In the genomic region with DNA sequence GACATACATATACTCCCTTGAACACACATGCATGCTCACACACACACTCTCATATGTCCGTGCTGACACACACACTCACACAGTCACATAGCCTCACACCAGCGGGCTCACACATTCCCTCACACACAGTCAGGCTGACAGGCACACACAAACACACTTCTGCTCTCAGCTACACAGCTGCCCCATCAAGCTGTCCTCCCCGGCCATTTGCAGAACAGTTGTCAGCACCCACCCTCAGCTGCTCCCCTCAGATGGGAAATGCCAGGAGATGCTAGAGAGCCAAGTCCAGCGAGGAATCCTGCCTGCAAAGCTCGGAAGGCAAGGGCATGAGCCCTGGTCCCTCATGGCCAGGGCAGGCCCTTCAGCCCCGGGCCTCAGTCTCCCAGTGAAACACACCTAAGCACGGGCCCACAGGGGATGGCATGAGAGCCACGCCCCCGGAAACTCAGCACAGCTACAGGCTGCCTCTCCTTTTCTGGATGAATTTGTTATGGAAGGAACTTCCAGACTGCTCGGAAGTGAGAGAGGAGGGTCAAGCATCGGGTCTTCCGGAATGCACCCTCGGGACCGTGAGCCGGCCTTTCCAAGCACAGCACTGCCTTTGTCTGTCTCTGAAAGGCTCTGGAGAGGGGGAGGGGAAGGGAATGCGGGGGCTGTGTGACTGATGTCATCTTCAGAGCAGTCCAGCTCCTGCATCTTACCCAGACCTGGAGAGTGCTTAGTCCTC, we compare ENCODE assay signal across 8 mouse cellular contexts.
DNase-seq lines count a peak whose midpoint lies in the region; ATAC-seq and TF ChIP-seq lines count a peak whose summit lies in the region.

No protein-coding gene starts in this region.

- ATAC-seq in liver, embryonic 14.5 days (ENCODE audit: insufficient read depth) = 0 out of 2 replicates have a peak, but pooled peaks have one; percentile 28
- no peak for ATAC-seq in liver, embryonic 11.5 days (replicated peaks; ENCODE audit: low FRiP score)
- peak; percentile 82 for ATAC-seq in hindbrain, embryonic 11.5 days (ENCODE audit: low FRiP score)
- peak; percentile 70; the same call in 1 of the 2 replicates for ATAC-seq in midbrain, embryonic 16.5 days

- no peak for TF ChIP-seq EP300 in liver, embryonic 14.5 days (IDR thresholded peaks at IDR 0.05; ENCODE audit: low read depth)

- WGBS in liver, embryonic 14.5 days (ENCODE audit: insufficient replicate concordance) = 48% methylated on average over 16 of the region's 16 CpGs
- WGBS in liver, embryonic 11.5 days = 56% methylated on average over 16 of the region's 16 CpGs
- 21% methylated on average over 16 of the region's 16 CpGs for WGBS in hindbrain, embryonic 11.5 days
- 26% methylated on average over 16 of the region's 16 CpGs for WGBS in midbrain, embryonic 16.5 days

- H3K4me3 ChIP-seq in liver, embryonic 14.5 days (ENCODE audit: insufficient read depth in 1 of 2, low read depth in 2 of 2, low read length in 2 of 2) = no peak overlapping the region
- no peak overlapping the region for H3K4me3 ChIP-seq in liver, embryonic 11.5 days (ENCODE audit: low read depth, low read length)
- H3K4me3 ChIP-seq in hindbrain, embryonic 11.5 days (ENCODE audit: low read depth, low read length) = no peak overlapping the region
- no peak overlapping the region for H3K4me3 ChIP-seq in layer of hippocampus, adult 2 months
- H3K4me3 ChIP-seq in midbrain, embryonic 16.5 days (ENCODE audit: low read depth, low read length) = no peak overlapping the region

- H3K36me3 ChIP-seq in liver, embryonic 14.5 days (replicated peaks; ENCODE audit: control insufficient read depth, insufficient read depth, low read depth) = no peaks in the 10 kb centered on the region
- H3K36me3 ChIP-seq in liver, embryonic 11.5 days (ENCODE audit: control insufficient read depth, insufficient read depth, low read length) = no peaks in the 10 kb centered on the region
- H3K36me3 ChIP-seq in hindbrain, embryonic 11.5 days (ENCODE audit: control insufficient read depth, insufficient read depth, low read length) = no peaks in the 10 kb centered on the region
- H3K36me3 ChIP-seq in midbrain, embryonic 16.5 days (ENCODE audit: control insufficient read depth, insufficient read depth, low read length) = no peaks in the 10 kb centered on the region

- no peak overlapping the region for H3K27ac ChIP-seq in liver, embryonic 14.5 days
- no peak overlapping the region for H3K27ac ChIP-seq in liver, embryonic 11.5 days (ENCODE audit: low read depth, low read length)
- H3K27ac ChIP-seq in hindbrain, embryonic 11.5 days (ENCODE audit: low read depth, low read length) = peak overlapping the region; percentile 59; the same call in 1 of the 2 replicates
- H3K27ac ChIP-seq in layer of hippocampus, adult 2 months = peak overlapping the region; percentile 53; the same call in 1 of the 2 replicates
- H3K27ac ChIP-seq in midbrain, embryonic 16.5 days (ENCODE audit: low read length) = no peak overlapping the region

- no peaks in the 10 kb centered on the region for H3K9me3 ChIP-seq in liver, embryonic 14.5 days (ENCODE audit: control insufficient read depth, low read length)
- no peaks in the 10 kb centered on the region for H3K9me3 ChIP-seq in liver, embryonic 11.5 days (ENCODE audit: control insufficient read depth, low read length)
- H3K9me3 ChIP-seq in hindbrain, embryonic 11.5 days (ENCODE audit: control insufficient read depth, low read length) = no peaks in the 10 kb centered on the region
- H3K9me3 ChIP-seq in midbrain, embryonic 16.5 days (replicated peaks; ENCODE audit: control insufficient read depth, low read length, poor library complexity, severe bottlenecking) = no peaks in the 10 kb centered on the region

- TF ChIP-seq CTCF in liver, embryonic 14.5 days (IDR thresholded peaks at IDR 0.05; ENCODE audit: low read depth) = no peak
- TF ChIP-seq CTCF in layer of hippocampus, adult 2 months (conservative IDR thresholded peaks at IDR 0.05) = no peak

- H3K27me3 ChIP-seq in liver, embryonic 14.5 days (ENCODE audit: control insufficient read depth, insufficient read depth, low read length) = no peaks in the 10 kb centered on the region
- H3K27me3 ChIP-seq in liver, embryonic 11.5 days (replicated peaks; ENCODE audit: control insufficient read depth, insufficient read depth, low read length) = no peaks in the 10 kb centered on the region
- H3K27me3 ChIP-seq in hindbrain, embryonic 11.5 days (ENCODE audit: control insufficient read depth, insufficient read depth, low read length) = no peaks in the 10 kb centered on the region
- H3K27me3 ChIP-seq in midbrain, embryonic 16.5 days (ENCODE audit: control insufficient read depth, insufficient read depth, low read depth, low read length) = no peaks in the 10 kb centered on the region

- no peak overlapping the region for H3K9ac ChIP-seq in liver, embryonic 14.5 days (replicated peaks)
- H3K9ac ChIP-seq in liver, embryonic 11.5 days (ENCODE audit: low read depth, low read length) = no peak overlapping the region
- H3K9ac ChIP-seq in hindbrain, embryonic 11.5 days (ENCODE audit: low read depth, low read length) = peak overlapping the region; percentile 28; the same call in 1 of the 2 replicates
- H3K9ac ChIP-seq in midbrain, embryonic 16.5 days (ENCODE audit: low read depth, low read length) = no peak overlapping the region; the same call in 1 of the 2 replicates

- peaks cover 0 to 4% of the 10 kb centered on the region in 2 experiments; a peak in 2 of 4 replicates for H3K4me1 ChIP-seq in liver, embryonic 14.5 days (replicated peaks; ENCODE audit: control insufficient read depth in 2 of 2, insufficient read depth in 2 of 2, low read length in 1 of 2)
- peaks cover 6% of the 10 kb centered on the region; the same call in 1 of the 2 replicates for H3K4me1 ChIP-seq in liver, embryonic 11.5 days (replicated peaks; ENCODE audit: control insufficient read depth, insufficient read depth, low read length)
- H3K4me1 ChIP-seq in hindbrain, embryonic 11.5 days (replicated peaks; ENCODE audit: control insufficient read depth, insufficient read depth, low read length) = peaks cover 11% of the 10 kb centered on the region; the same call in 1 of the 2 replicates
- H3K4me1 ChIP-seq in midbrain, embryonic 16.5 days (ENCODE audit: control insufficient read depth, insufficient read depth, low read length) = peaks cover 11% of the 10 kb centered on the region; the same call in 1 of the 2 replicates

- H3K4me2 ChIP-seq in liver, embryonic 14.5 days (ENCODE audit: low read depth) = no peak overlapping the region
- no peak overlapping the region for H3K4me2 ChIP-seq in liver, embryonic 11.5 days
- peak overlapping the region; percentile 1; the same call in 1 of the 2 replicates for H3K4me2 ChIP-seq in hindbrain, embryonic 11.5 days (replicated peaks; ENCODE audit: low read depth, low read length)
- no peak overlapping the region for H3K4me2 ChIP-seq in midbrain, embryonic 16.5 days (ENCODE audit: low read length)

- DNase-seq in liver, embryonic 14.5 days (ENCODE audit: low read depth in 3 of 3, low spot score in 3 of 3) = no peak
- no peak for DNase-seq in liver, embryonic 11.5 days (ENCODE audit: low spot score)
- DNase-seq in forelimb bud, embryonic 11.5 days (ENCODE audit: low read depth, low spot score) = peak; percentile 41
- DNase-seq in hindbrain, embryonic 11.5 days (ENCODE audit: low spot score) = peak; percentile 77
- peak; percentile 43 to 75 for DNase-seq in layer of hippocampus, adult 2 months (ENCODE audit: low spot score in 2 of 2)
- DNase-seq in thymus, postnatal 36 days = no peak
- no peak for DNase-seq in thymus, postnatal 25 days

Comparison
In these comparisons a context has a peak if more than half of its experiments do, and no peak if none do; other contexts are left out.
1. DNase-seq: peak in forelimb bud, embryonic 11.5 days (single experiment), hindbrain, embryonic 11.5 days (single experiment) and layer of hippocampus, adult 2 months (2 of 2); none in liver, embryonic 14.5 days (0 of 3), liver, embryonic 11.5 days (single experiment), thymus, postnatal 36 days (0 of 2) and thymus, postnatal 25 days (single experiment).
2. H3K27ac ChIP-seq: peak in hindbrain, embryonic 11.5 days (single experiment) and layer of hippocampus, adult 2 months (single experiment); none in liver, embryonic 14.5 days (single experiment), liver, embryonic 11.5 days (single experiment) and midbrain, embryonic 16.5 days (single experiment).